Mouse (Mus musculus) c-Kit-positive CD71-negative TER-119-negative erythroid progenitor cells, embryonic 14.5 days (primary cell): ENCODE results near the gene Itpr1.
A peak's percentile ranks its signal among the peaks of the same experiment; 100 is the strongest.

Experiments used
- DNase-seq: peaks from one replicate; pipeline ENCODE4 v3.0.0-alpha.2; 2013; ENCODE audit warnings: low read depth

Itpr1 gene

GRCm38 (mm10) chr6:108244571-108244970, 31.7 kb downstream of the Itpr1 start:
- no peak for DNase-seq

- no peak for DNase-seq
Observed at GRCm38 (mm10) chr6:108246369-108247085, 33.6 kb downstream of the Itpr1 start.

GRCm38 (mm10) chr6:108247211-108247610, 34.3 kb downstream of the Itpr1 start:
- DNase-seq, result no peak

- DNase-seq, result no peak
Observed at GRCm38 (mm10) chr6:108248519-108248918, 35.6 kb downstream of the Itpr1 start.

GRCm38 (mm10) chr6:108249031-108249917, 36.4 kb downstream of the Itpr1 start:
- peak; percentile 13 for DNase-seq

GRCm38 (mm10) chr6:108249918-108250225, 37.0 kb downstream of the Itpr1 start:
- DNase-seq, result no peak

- no peak for DNase-seq
Observed at GRCm38 (mm10) chr6:108250416-108250815, 37.5 kb downstream of the Itpr1 start.

GRCm38 (mm10) chr6:108252565-108253360, 39.9 kb downstream of the Itpr1 start:
- no peak for DNase-seq

- no peak for DNase-seq
Observed at GRCm38 (mm10) chr6:108254132-108255064, 41.5 kb downstream of the Itpr1 start.

GRCm38 (mm10) chr6:108255880-108256279, 43.0 kb downstream of the Itpr1 start:
- DNase-seq, result no peak

- DNase-seq, result no peak
Observed at GRCm38 (mm10) chr6:108257225-108257624, 44.3 kb downstream of the Itpr1 start.

GRCm38 (mm10) chr6:108258631-108259030, 45.7 kb downstream of the Itpr1 start:
- no peak for DNase-seq

- no peak for DNase-seq
Observed at GRCm38 (mm10) chr6:108259671-108260070, 46.8 kb downstream of the Itpr1 start.

- no peak for DNase-seq
Observed at GRCm38 (mm10) chr6:108261506-108261905, 48.6 kb downstream of the Itpr1 start.

GRCm38 (mm10) chr6:108264164-108264563, 51.3 kb downstream of the Itpr1 start:
- DNase-seq, result no peak

GRCm38 (mm10) chr6:108273451-108273850, 60.6 kb downstream of the Itpr1 start:
- DNase-seq, result no peak

- DNase-seq, result no peak
Observed at GRCm38 (mm10) chr6:108274364-108275084, 61.6 kb downstream of the Itpr1 start.

- peak; percentile 8 for DNase-seq
Observed at GRCm38 (mm10) chr6:108276880-108277507, 64.1 kb downstream of the Itpr1 start.

GRCm38 (mm10) chr6:108277622-108278396, 64.9 kb downstream of the Itpr1 start:
- no peak for DNase-seq
